Mouse (Mus musculus) midbrain, postnatal 0 days (tissue): ENCODE measurements around the gene Mep1a. TPM values are rescaled to one million over a fixed set of nuclear protein-coding genes. Genes with fewer than 3 reads are reported as not detected.

Experiments used
- ATAC-seq: fragments of 200-750 bp; cut with Nextera tagmentation; 2 replicates; pipeline ENCODE4 v1.8.0; 2017; ENCODE audit warnings: moderate number of reproducible peaks, mild to moderate bottlenecking, moderate TSS enrichment, moderate library complexity; ENCODE audit not compliant: low FRiP score
- DNase-seq: peaks from one replicate; pipeline ENCODE4 v3.0.0-alpha.2; 2015; ENCODE audit warnings: low spot score
- H3K27ac ChIP-seq: fragments of 300-500 bp; sonication (generic); 2 replicates; pipeline ENCODE4 v1.5.1; 2014; ENCODE audit warnings: low read depth, mild to moderate bottlenecking, low read length, mixed read lengths
- H3K27me3 ChIP-seq: fragments of 300-500 bp; sonication (generic); 2 replicates; pipeline ENCODE4 v1.6.1; 2014; ENCODE audit warnings: low read length, control low read depth, mixed read lengths; ENCODE audit not compliant: insufficient read depth
- H3K36me3 ChIP-seq: fragments of 300-500 bp; sonication (generic); 2 replicates; pipeline ENCODE4 v1.6.1; 2014; ENCODE audit warnings: low read length, control low read depth, mixed read lengths; ENCODE audit not compliant: insufficient read depth
- H3K4me1 ChIP-seq: fragments of 300-500 bp; sonication (generic); 2 replicates; pipeline ENCODE4 v1.6.1; 2014; ENCODE audit warnings: mild to moderate bottlenecking, control low read depth, antibody characterized with exemption, low read length, mixed read lengths; ENCODE audit not compliant: insufficient read depth
- H3K4me2 ChIP-seq: fragments of 300-500 bp; sonication (generic); 2 replicates; pipeline ENCODE4 v1.6.1; 2014; ENCODE audit warnings: low read depth, mild to moderate bottlenecking, low read length, mixed read lengths; ENCODE audit not compliant: poor library complexity, severe bottlenecking
- H3K4me3 ChIP-seq: fragments of 300-500 bp; sonication (generic); 2 replicates; pipeline ENCODE4 v1.5.1; 2014; ENCODE audit warnings: low read depth, mild to moderate bottlenecking, low read length, moderate library complexity
- H3K9ac ChIP-seq: fragments of 300-500 bp; sonication (generic); replicated peaks from 2 replicates; pipeline ENCODE4 v1.6.1; 2014; ENCODE audit warnings: mild to moderate bottlenecking, low read length, moderate library complexity, mixed read lengths; ENCODE audit not compliant: poor library complexity, severe bottlenecking
- H3K9me3 ChIP-seq: fragments of 300-500 bp; sonication (generic); 2 replicates; pipeline ENCODE4 v1.6.1; 2016; ENCODE audit warnings: low read length, control low read depth
- CTCF ChIP-seq: IDR thresholded peaks from 2 replicates; pipeline ENCODE4 v1.5.1; 2016; ENCODE audit warnings: antibody characterized with exemption, mild to moderate bottlenecking
- WGBS: fragments of 180-500 bp; shearing (Covaris S2); extraction: QIAGEN DNeasy Blood & Tissue Kit; methylation state at CpG from one replicate; pipeline ENCODE4 v1.1.7; 2014; 5-methylcytosine and 5-hydroxymethylcytosine counted together
- polyA plus RNA-seq: library from polyadenylated mRNA; unstranded; fragments of >200 nt; fragmentation: Nextera tagmentation; extraction: Ambion mirVana; gene quantifications from 2 replicates; pipeline ENCODE4 v1.2.1, GENCODE M21; 2015
- total RNA-seq: library from RNA; depleted of rRNA; stranded (reverse); fragments of >200 nt; gene quantifications from 2 replicates; pipeline ENCODE4 v1.2.3, GENCODE M21; 2014

The Mep1a gene
- total and polyA plus RNA-seq, 2 experiments from 2014 or later = not detected

- H3K27me3 ChIP-seq = no peaks in the 10 kb centered on the region
- DNase-seq = no peak
- no peak overlapping the region for H3K9ac ChIP-seq
- no peaks in the 10 kb centered on the region for H3K9me3 ChIP-seq
- H3K27ac ChIP-seq = no peak overlapping the region
- WGBS = 83% methylated on average over 6 of the region's 6 CpGs
- no peak overlapping the region for H3K4me2 ChIP-seq
- no peak for ATAC-seq
- H3K4me3 ChIP-seq = no peak overlapping the region
- H3K4me1 ChIP-seq = no peaks in the 10 kb centered on the region
- no peak for TF ChIP-seq CTCF
- H3K36me3 ChIP-seq = no peaks in the 10 kb centered on the region
Observed at GRCm38 (mm10) chr17:43504594-43504934, 2.0 kb upstream of the Mep1a start.

- Histone ChIP-seq H3K36me3 (no peaks in the 10 kb centered on the region), H3K27ac (no peak overlapping the region), H3K27me3 (no peaks in the 10 kb centered on the region), H3K4me1 (no peaks in the 10 kb centered on the region), H3K4me2 (no peak overlapping the region), H3K4me3 (no peak overlapping the region), H3K9me3 (no peaks in the 10 kb centered on the region), H3K9ac (no peak overlapping the region)
- no peak for DNase-seq
- 78% methylated on average over 4 of the region's 4 CpGs for WGBS
- TF ChIP-seq CTCF = no peak
- ATAC-seq = no peak
Observed at GRCm38 (mm10) chr17:43503861-43504593, 1.4 kb upstream of the Mep1a start.

GRCm38 (mm10) chr17:43501631-43502030 lies 981 bp downstream of the Mep1a start:
- no peak for TF ChIP-seq CTCF
- Histone ChIP-seq H3K9me3 (no peaks in the 10 kb centered on the region), H3K4me2 (no peak overlapping the region), H3K27me3 (no peaks in the 10 kb centered on the region), H3K36me3 (no peaks in the 10 kb centered on the region), H3K9ac (no peak overlapping the region), H3K4me3 (no peak overlapping the region), H3K27ac (no peak overlapping the region), H3K4me1 (no peaks in the 10 kb centered on the region)
- 97% methylated on average over 5 of the region's 5 CpGs for WGBS
- DNase-seq = no peak
- ATAC-seq = no peak

- DNase-seq (no peak), ATAC-seq (no peak)
- Histone ChIP-seq H3K4me2 (no peak overlapping the region), H3K27ac (no peak overlapping the region), H3K4me3 (no peak overlapping the region), H3K9me3 (no peaks in the 10 kb centered on the region), H3K9ac (no peak overlapping the region), H3K27me3 (no peaks in the 10 kb centered on the region), H3K4me1 (no peaks in the 10 kb centered on the region), H3K36me3 (no peaks in the 10 kb centered on the region)
- no peak for TF ChIP-seq CTCF
- WGBS = 81% methylated on average over 3 of the region's 3 CpGs
Observed at GRCm38 (mm10) chr17:43501223-43501622, 1.4 kb downstream of the Mep1a start.

- H3K4me1 ChIP-seq = no peaks in the 10 kb centered on the region
- no peak overlapping the region for H3K4me3 ChIP-seq
- H3K4me2 ChIP-seq = no peak overlapping the region
- DNase-seq (no peak), ATAC-seq (no peak)
- H3K36me3 ChIP-seq = no peaks in the 10 kb centered on the region
- 89% methylated on average over 1 of the region's 1 CpGs for WGBS
- H3K27ac ChIP-seq = no peak overlapping the region
- H3K27me3 ChIP-seq = no peaks in the 10 kb centered on the region
- no peak overlapping the region for H3K9ac ChIP-seq
- no peaks in the 10 kb centered on the region for H3K9me3 ChIP-seq
- no peak for TF ChIP-seq CTCF
Observed at GRCm38 (mm10) chr17:43500513-43500912, 2.1 kb downstream of the Mep1a start.

- Histone ChIP-seq H3K27ac (no peak overlapping the region), H3K27me3 (no peaks in the 10 kb centered on the region), H3K4me3 (no peak overlapping the region), H3K4me2 (no peak overlapping the region), H3K4me1 (no peaks in the 10 kb centered on the region), H3K9ac (no peak overlapping the region), H3K9me3 (no peaks in the 10 kb centered on the region), H3K36me3 (no peaks in the 10 kb centered on the region)
- DNase-seq = no peak
- ATAC-seq = no peak
- 67% methylated on average over 4 of the region's 4 CpGs for WGBS
- no peak for TF ChIP-seq CTCF
Observed at GRCm38 (mm10) chr17:43497521-43497920, 5.1 kb downstream of the Mep1a start.
